ENCODE assay signal across 8 mouse cellular contexts in genomic region chr7:102035534-102035933, GRCm38 (mm10).
"Had no signal": no experiment of that assay in that cellular context is flagged by ENCODE, and none has a peak within 500 bp of the region (broad histone marks: within the 10 kb centered on the region; RNA-seq: fewer than 3 reads in every experiment).

No protein-coding gene starts in this region.

- DNase-seq: lung, adult 18-20 months; midbrain, embryonic 14.5 days; right cerebral cortex, adult 18-20 months; right cerebral cortex, postnatal 4 days; spleen, adult 18-20 months; thymus, adult 18-20 months; thymus, postnatal 14 days; thymus, postnatal 36 days had no signal
